Mouse (Mus musculus): ENCODE results near the gene Eapp.

The Eapp gene

DNA sequence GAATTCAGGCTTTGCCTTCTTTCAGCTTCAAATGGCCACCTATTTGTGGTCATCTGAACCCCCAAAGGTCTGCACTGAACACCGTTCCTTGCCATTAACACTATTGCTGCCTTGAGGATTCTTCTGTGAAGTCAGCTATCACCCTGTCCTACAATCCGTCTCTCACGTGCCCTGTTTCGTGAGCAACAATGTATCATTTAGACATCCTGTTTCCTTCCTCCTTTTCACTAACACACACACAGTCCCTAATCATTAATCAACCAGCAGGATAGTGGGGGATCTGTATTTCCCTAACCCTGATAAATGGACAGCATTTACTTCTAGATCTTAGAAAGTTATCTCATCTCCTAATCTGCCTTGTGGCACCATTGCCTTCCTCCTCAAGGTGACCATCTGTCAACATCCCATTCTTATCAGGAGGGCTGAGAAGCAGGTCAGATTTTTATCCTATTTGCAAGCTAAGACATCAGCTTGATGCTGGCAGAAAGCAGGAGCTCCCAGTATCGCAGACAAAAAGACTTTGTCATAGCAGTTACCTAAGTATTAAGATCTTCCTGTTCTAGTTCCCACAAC, 52.3 kb downstream of the Eapp start:
- DNase-seq (ENCODE audit: extremely low spot score, low read depth, low spot score), result no peak

GRCm38 (mm10) chr12:54641374-54641773, 54.3 kb downstream of the Eapp start:
- no peak for DNase-seq (ENCODE audit: extremely low spot score, low read depth, low spot score)

DNA sequence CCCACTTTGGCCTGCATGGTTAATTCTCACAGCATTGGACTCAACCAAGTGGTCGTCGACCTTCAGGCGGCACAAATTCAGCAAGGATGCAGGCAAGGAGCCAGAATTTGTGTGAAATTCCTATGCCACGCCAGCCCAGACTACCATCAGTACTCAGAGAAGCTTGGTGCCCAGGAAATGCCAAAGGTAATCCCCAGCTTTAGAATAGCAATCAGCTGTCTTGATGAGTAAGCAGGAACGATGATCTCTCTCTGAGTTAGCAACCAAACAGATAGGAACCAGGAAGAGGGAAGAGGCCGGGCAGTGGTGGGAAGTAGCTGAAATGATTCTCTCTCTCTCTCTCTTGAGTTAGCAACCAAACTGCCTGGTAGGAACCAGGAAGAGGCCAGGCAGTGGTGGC, 55.4 kb downstream of the Eapp start:
- DNase-seq (ENCODE audit: extremely low spot score, low read depth, low spot score), result no peak

DNA sequence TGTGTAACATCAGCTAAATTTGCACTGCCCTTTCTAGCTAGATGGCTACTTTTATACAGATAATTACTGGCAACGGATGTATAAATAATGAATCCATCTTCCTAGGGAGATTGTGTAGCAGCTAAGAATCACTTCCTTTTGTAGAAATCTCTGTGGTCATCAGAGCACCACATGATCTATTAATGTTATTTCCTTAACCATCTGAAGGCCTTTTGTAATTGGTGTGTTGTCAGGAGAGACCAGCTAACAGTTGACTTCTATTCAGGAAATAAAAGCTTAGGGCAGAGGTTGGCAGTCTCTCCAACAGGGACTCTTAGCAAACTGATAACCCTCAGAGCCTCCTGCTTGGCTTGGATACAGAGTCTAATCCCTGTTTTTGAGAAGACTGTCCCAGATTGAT, 58.7 kb downstream of the Eapp start:
- DNase-seq (ENCODE audit: extremely low spot score, low read depth, low spot score), result no peak

GRCm38 (mm10) chr12:54632141-54632540, 63.6 kb downstream of the Eapp start:
- DNase-seq (ENCODE audit: extremely low spot score, low read depth, low spot score), result no peak

DNA sequence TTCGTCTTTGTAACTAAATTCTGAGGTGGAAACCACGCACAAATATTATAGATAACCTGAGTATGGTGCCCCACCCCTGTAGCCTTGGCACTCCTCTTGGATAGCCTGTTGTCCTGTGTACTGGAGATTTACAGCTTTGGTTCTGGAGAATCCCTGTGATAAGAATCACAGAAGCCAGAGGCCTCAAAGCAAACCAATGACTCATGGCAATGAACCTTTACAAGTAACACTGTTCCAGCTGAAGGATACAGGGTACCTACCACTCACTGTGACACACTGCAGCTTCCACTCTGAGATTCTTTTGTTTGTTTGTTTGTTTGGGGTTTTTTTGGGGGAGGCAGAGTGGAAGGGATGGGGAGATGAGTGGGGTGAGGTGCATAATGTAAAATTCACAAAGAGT, 73.8 kb downstream of the Eapp start:
- DNase-seq (ENCODE audit: extremely low spot score, low read depth, low spot score), result no peak
